Mouse (Mus musculus): ENCODE data around the gene B4galnt2.

The B4galnt2 gene

GRCm38 (mm10) chr11:95840694-95841497, 73.8 kb downstream of the B4galnt2 start:
- DNase-seq (ENCODE audit: low spot score): no peak

- no peak for DNase-seq (ENCODE audit: low spot score)
These were observed 75.5 kb downstream of the B4galnt2 start for GRCm38 (mm10) chr11:95838999-95839868.

GRCm38 (mm10) chr11:95838598-95838997, 76.1 kb downstream of the B4galnt2 start:
- DNase-seq (ENCODE audit: low spot score): no peak

GRCm38 (mm10) chr11:95837059-95837458, 77.6 kb downstream of the B4galnt2 start, which contains the start of gene Gngt2:
Gene Gngt2, plus strand, starts transcription at chr11:95837216.
- DNase-seq (ENCODE audit: low spot score): peak; percentile 91

- no peak for DNase-seq (ENCODE audit: low spot score)
These were observed 78.3 kb downstream of the B4galnt2 start for GRCm38 (mm10) chr11:95836433-95836832.

GRCm38 (mm10) chr11:95835832-95836231, 78.9 kb downstream of the B4galnt2 start:
- DNase-seq (ENCODE audit: low spot score): no peak

GRCm38 (mm10) chr11:95834742-95835710, 79.7 kb downstream of the B4galnt2 start:
- DNase-seq (ENCODE audit: low spot score): peak; percentile 71

GRCm38 (mm10) chr11:95834143-95834667, 80.5 kb downstream of the B4galnt2 start:
- peak; percentile 66 for DNase-seq (ENCODE audit: low spot score)

GRCm38 (mm10) chr11:95833631-95834142, 81.0 kb downstream of the B4galnt2 start:
- DNase-seq (ENCODE audit: low spot score): no peak

- DNase-seq (ENCODE audit: low spot score): no peak
These were observed 81.6 kb downstream of the B4galnt2 start for GRCm38 (mm10) chr11:95833006-95833570.

- DNase-seq (ENCODE audit: low spot score): no peak
These were observed 82.3 kb downstream of the B4galnt2 start for GRCm38 (mm10) chr11:95832129-95833005.

- no peak for DNase-seq (ENCODE audit: low spot score)
These were observed 83.0 kb downstream of the B4galnt2 start for GRCm38 (mm10) chr11:95831641-95832040.

- no peak for DNase-seq (ENCODE audit: low spot score)
These were observed 83.4 kb downstream of the B4galnt2 start for GRCm38 (mm10) chr11:95831276-95831619.

- no peak for DNase-seq (ENCODE audit: low spot score)
These were observed 84.0 kb downstream of the B4galnt2 start for GRCm38 (mm10) chr11:95830411-95831275.

- no peak for DNase-seq (ENCODE audit: low spot score)
These were observed 85.1 kb downstream of the B4galnt2 start for GRCm38 (mm10) chr11:95829526-95830050.

GRCm38 (mm10) chr11:95828181-95828964, 86.3 kb downstream of the B4galnt2 start:
- no peak for DNase-seq (ENCODE audit: low spot score)

- peak; percentile 78 for DNase-seq (ENCODE audit: low spot score)
These were observed 87.1 kb downstream of the B4galnt2 start for GRCm38 (mm10) chr11:95827464-95828085.

GRCm38 (mm10) chr11:95827168-95827447, 87.6 kb downstream of the B4galnt2 start:
- no peak for DNase-seq (ENCODE audit: low spot score)
